Mouse (Mus musculus) hindbrain, embryonic 11.5 days (tissue): ENCODE measurements at regions not wholly inside any gene's neighbourhood (a gene's known extent, or its start where the extent isn't known, plus 50 kb on each side); places are given as distances from the start of the nearest gene placed in this dataset.

Experiments
- ATAC-seq: fragments of 200-750 bp; cut with Nextera tagmentation; 2 replicates; pipeline ENCODE4 v1.8.0; 2017; ENCODE audit warnings: mild to moderate bottlenecking, moderate TSS enrichment, moderate library complexity; ENCODE audit not compliant: low FRiP score
- DNase-seq: peaks from one replicate; pipeline ENCODE4 v3.0.0-alpha.2; 2015; ENCODE audit warnings: low spot score
- H3K27ac ChIP-seq: fragments of 300-500 bp; sonication (generic); 2 replicates; pipeline ENCODE4 v1.5.1; 2014; ENCODE audit warnings: mild to moderate bottlenecking, low read depth, low read length
- H3K27me3 ChIP-seq: fragments of 300-500 bp; sonication (generic); 2 replicates; pipeline ENCODE4 v1.6.1; 2014; ENCODE audit warnings: mild to moderate bottlenecking, low read length, moderate library complexity, mixed read lengths; ENCODE audit not compliant: control insufficient read depth, insufficient read depth
- H3K36me3 ChIP-seq: fragments of 300-500 bp; sonication (generic); 2 replicates; pipeline ENCODE4 v1.6.1; 2014; ENCODE audit warnings: mild to moderate bottlenecking, low read length, moderate library complexity, mixed read lengths; ENCODE audit not compliant: control insufficient read depth, insufficient read depth
- H3K4me1 ChIP-seq: fragments of 300-500 bp; sonication (generic); replicated peaks from 2 replicates; pipeline ENCODE4 v1.6.1; 2014; ENCODE audit warnings: low read length, mixed read lengths; ENCODE audit not compliant: control insufficient read depth, insufficient read depth
- H3K4me2 ChIP-seq: fragments of 300-500 bp; sonication (generic); replicated peaks from 2 replicates; pipeline ENCODE4 v1.6.1; 2014; ENCODE audit warnings: mild to moderate bottlenecking, low read depth, low read length
- H3K4me3 ChIP-seq: fragments of 300-500 bp; sonication (generic); 2 replicates; pipeline ENCODE4 v1.5.1; 2014; ENCODE audit warnings: low read depth, low read length
- H3K9ac ChIP-seq: fragments of 300-500 bp; sonication (generic); 2 replicates; pipeline ENCODE4 v1.6.1; 2014; ENCODE audit warnings: low read depth, low read length
- H3K9me3 ChIP-seq: fragments of 300-500 bp; sonication (generic); 2 replicates; pipeline ENCODE4 v1.6.1; 2016; ENCODE audit warnings: low read length; ENCODE audit not compliant: control insufficient read depth
- WGBS: fragments of 180-500 bp; shearing (Covaris S2); extraction: QIAGEN DNeasy Blood & Tissue Kit; methylation state at CpG from one replicate; pipeline ENCODE4 v1.1.7; 2014; 5-methylcytosine and 5-hydroxymethylcytosine counted together

DNA sequence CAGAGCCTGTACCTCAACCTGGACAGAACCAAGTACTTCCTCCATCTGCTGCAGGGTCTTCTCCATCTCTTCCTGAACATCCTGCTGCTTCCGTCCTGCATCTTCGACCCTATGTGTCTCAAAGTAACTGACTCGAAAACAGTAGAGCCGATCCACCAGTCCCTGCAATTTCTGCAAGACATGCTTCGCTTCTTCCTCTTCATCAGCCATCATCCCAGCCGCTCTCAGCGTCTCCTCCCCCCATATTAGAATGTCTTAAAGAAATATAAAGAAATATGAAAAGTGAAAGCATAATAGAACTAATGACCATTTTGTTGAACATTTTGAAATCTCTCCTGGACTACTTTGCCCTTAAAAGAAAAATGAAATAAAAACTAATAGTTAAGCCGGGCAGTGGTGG, 244.8 kb upstream of the Pitx2 start:
- DNase-seq: no peak
- no peak overlapping the region for H3K4me3 ChIP-seq
- H3K4me1 ChIP-seq: no peaks in the 10 kb centered on the region
- H3K9ac ChIP-seq: no peak overlapping the region
- no peaks in the 10 kb centered on the region for H3K9me3 ChIP-seq
- no peak overlapping the region for H3K27ac ChIP-seq
- no peaks in the 10 kb centered on the region for H3K27me3 ChIP-seq
- no peaks in the 10 kb centered on the region for H3K36me3 ChIP-seq
- WGBS: 93% methylated on average over 8 of the region's 8 CpGs
- ATAC-seq: no peak
- H3K4me2 ChIP-seq: no peak overlapping the region

DNA sequence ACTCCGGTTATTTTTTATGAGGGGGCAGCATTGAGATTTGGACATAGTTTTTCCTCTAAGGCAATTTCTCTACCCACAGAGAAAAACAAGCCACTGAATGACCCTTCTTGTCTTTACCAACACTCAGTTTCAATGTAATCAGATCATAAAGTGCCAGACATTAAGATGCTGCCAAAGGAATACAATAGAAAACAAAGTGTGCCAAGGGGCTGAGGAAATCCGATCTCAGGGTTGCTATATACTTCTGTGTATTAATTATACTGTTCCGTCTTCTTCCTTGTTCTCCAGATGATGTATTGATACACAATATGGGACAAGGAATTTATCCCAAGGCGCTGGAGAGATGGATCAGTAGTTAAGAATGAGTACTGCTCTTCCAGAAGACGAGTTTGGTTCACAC, 222.9 kb upstream of the Pitx2 start:
- H3K4me3 ChIP-seq: no peak overlapping the region
- no peak overlapping the region for H3K9ac ChIP-seq
- no peak overlapping the region for H3K27ac ChIP-seq
- DNase-seq: no peak
- ATAC-seq: no peak
- no peaks in the 10 kb centered on the region for H3K36me3 ChIP-seq
- WGBS: 88% methylated on average over 5 of the region's 5 CpGs
- H3K4me1 ChIP-seq: no peaks in the 10 kb centered on the region
- H3K9me3 ChIP-seq: no peaks in the 10 kb centered on the region
- no peaks in the 10 kb centered on the region for H3K27me3 ChIP-seq
- H3K4me2 ChIP-seq: no peak overlapping the region

DNA sequence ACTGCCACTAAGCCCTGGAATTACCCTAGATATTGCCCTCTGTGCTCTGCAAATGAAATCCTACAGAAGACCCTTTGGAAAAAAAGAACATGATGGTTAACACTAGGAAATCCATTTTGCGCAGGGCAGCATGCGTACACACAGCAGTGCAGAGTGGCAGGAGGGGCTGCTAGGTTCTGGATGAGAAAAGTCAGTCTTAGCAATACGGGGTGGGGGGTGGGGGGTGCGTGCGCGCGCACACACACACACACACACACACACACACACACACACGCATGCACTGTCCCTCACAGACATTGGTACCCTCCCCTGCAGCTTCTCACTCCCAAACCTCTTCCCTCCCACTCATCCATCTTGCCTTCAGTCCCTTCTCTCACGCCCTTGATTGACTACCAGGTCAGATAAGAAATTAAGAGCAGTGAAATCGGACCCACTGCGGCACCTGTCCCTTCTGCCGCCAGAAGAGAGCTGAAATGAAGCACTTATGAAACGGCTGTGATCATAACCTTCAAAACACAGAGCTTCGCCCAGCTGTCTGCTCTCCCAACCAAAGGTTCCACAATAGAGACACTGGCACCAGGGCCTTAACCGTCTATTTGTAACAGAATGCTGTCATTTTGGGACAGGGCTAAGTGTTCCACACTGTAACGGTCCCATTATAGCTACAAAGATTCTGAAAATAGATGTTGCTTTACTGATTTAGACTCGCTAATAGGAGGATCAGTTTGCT, 209.3 kb upstream of the Pitx2 start:
- H3K27ac ChIP-seq: no peak overlapping the region
- no peaks in the 10 kb centered on the region for H3K9me3 ChIP-seq
- no peaks in the 10 kb centered on the region for H3K4me1 ChIP-seq
- no peaks in the 10 kb centered on the region for H3K27me3 ChIP-seq
- H3K36me3 ChIP-seq: no peaks in the 10 kb centered on the region
- DNase-seq: no peak
- H3K9ac ChIP-seq: no peak overlapping the region
- no peak for ATAC-seq
- WGBS: 84% methylated on average over 13 of the region's 17 CpGs
- H3K4me2 ChIP-seq: no peak overlapping the region
- H3K4me3 ChIP-seq: no peak overlapping the region

DNA sequence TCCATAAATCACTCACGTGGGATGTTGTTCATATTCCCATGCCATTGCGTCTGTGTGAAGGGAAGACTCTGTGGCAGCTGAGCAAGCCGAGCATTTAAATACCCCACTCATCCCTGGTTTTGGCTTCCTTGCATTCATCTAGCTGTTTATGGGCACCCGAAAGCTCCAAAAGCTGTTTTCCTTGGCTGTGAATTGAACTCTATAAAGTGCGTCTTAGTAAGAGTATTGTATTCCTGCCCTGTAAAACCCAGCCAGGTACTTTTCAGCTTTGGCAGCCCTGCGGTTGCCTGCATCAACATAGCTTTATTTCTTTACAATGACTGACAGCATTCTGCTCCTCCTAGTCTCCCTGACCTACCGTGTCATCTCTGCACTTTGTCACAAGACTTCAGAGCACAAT, 196.8 kb upstream of the Pitx2 start:
- Histone ChIP-seq H3K4me2 (no peak overlapping the region), H3K4me1 (no peaks in the 10 kb centered on the region), H3K27me3 (no peaks in the 10 kb centered on the region), H3K9me3 (no peaks in the 10 kb centered on the region), H3K9ac (no peak overlapping the region), H3K27ac (no peak overlapping the region), H3K36me3 (no peaks in the 10 kb centered on the region), H3K4me3 (no peak overlapping the region)
- ATAC-seq (no peak), DNase-seq (no peak)
- WGBS: 57% methylated on average over 7 of the region's 7 CpGs

DNA sequence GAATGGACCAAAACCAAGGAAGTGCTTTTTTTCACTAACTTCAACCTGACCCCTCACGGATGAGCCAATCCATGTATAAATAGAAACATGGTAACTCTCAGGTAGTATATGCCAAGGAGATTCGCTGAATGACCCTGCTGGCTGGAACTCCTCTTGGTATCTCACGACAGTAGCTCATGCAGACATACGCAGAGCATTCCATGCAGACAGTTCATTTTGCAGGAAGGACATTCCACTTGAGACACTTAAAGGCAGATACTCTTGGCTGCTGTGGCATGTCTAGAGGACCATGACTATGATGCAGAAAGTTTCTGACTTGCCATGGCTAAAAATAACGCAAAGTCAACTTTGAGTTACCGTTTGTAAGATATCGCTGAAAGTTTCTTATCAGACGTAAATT, 195.6 kb upstream of the Pitx2 start:
- Histone ChIP-seq H3K4me3 (no peak overlapping the region), H3K36me3 (no peaks in the 10 kb centered on the region), H3K27me3 (no peaks in the 10 kb centered on the region), H3K4me1 (no peaks in the 10 kb centered on the region), H3K9me3 (no peaks in the 10 kb centered on the region), H3K27ac (no peak overlapping the region), H3K4me2 (no peak overlapping the region), H3K9ac (no peak overlapping the region)
- WGBS: 95% methylated on average over 8 of the region's 8 CpGs
- DNase-seq (no peak), ATAC-seq (no peak)

DNA sequence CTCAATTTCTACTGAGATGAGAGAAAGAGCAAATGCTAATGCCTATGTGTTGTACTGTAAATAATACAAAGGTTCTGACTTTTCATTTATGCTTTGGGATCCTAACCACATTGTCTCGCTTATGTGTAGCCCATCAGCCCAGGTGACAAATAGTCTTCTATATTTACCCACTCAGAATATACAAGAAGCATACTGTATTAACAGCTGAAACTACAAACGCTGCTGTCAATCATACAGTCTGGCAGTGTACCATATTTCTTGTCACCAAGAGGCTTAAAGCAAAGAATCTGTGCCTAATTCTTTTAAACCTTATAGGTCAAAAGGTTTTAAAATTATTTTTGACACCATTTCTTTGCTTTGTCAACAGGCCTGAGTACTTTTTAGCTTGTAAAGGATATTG, 160.8 kb upstream of the Pitx2 start:
- ATAC-seq (no peak), DNase-seq (no peak)
- no peak overlapping the region for H3K9ac ChIP-seq
- H3K9me3 ChIP-seq: no peaks in the 10 kb centered on the region
- no peaks in the 10 kb centered on the region for H3K4me1 ChIP-seq
- no peak overlapping the region for H3K4me2 ChIP-seq
- H3K27ac ChIP-seq: no peak overlapping the region
- H3K4me3 ChIP-seq: no peak overlapping the region
- no peaks in the 10 kb centered on the region for H3K27me3 ChIP-seq
- no peaks in the 10 kb centered on the region for H3K36me3 ChIP-seq
- WGBS: 94% methylated on average over 2 of the region's 2 CpGs

DNA sequence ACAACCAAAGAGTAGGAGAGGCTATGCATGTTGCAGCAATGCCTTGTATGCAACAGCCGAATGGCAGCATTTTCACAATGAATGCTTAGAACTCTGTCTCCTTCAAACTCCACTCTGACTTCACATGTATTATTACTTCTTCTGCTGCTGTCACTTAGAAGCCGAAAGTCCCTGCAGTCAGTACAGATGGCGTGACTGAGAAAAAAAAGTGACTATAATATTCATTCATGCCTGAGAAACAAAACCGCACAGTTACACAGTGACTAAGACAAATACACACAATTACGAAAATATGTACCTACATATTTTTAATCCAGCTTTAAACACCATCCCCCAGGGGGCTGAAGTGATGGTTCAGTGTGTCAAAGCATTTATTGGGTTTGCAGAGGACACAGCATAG, 154.8 kb upstream of the Pitx2 start:
- WGBS: 87% methylated on average over 5 of the region's 5 CpGs
- Histone ChIP-seq H3K4me1 (no peaks in the 10 kb centered on the region), H3K9ac (no peak overlapping the region), H3K4me3 (no peak overlapping the region), H3K4me2 (no peak overlapping the region), H3K27ac (no peak overlapping the region), H3K9me3 (no peaks in the 10 kb centered on the region), H3K27me3 (no peaks in the 10 kb centered on the region), H3K36me3 (no peaks in the 10 kb centered on the region)
- ATAC-seq (no peak), DNase-seq (no peak)

DNA sequence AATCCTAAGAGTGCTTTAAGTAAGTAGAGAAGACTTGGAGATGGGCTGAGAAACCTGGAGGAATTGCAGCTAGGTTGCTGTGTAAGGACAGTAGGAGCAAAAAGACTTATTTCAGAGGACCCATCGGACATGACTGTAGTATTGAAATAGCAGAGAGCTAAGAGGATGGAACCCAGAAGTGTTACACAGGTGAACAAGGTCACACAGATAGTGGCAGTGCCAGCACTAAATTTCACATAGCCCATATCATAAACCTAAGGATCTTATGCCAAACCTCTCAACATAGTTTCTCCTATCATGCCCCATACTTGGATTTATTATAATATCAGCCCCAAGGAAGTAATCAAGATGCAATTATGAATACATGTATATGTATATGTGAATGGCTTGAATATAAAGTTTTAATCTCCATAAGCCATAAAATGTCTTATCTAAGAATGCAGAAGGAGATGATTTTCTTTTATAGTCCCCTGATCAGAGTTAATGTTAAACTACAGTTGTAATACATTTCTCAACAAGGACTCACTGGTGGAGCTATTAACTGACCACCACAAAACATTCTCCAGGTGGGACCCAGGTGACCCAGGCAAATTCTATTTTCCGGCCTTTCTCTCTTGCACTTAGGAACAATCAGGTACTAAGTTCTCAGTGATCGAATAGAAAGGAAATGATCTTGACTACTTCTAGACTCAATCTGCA, 149.6 kb upstream of the Pitx2 start:
- ATAC-seq (no peak), DNase-seq (no peak)
- Histone ChIP-seq H3K27me3 (no peaks in the 10 kb centered on the region), H3K9ac (no peak overlapping the region), H3K4me2 (no peak overlapping the region), H3K27ac (no peak overlapping the region), H3K4me1 (no peaks in the 10 kb centered on the region), H3K4me3 (no peak overlapping the region), H3K36me3 (no peaks in the 10 kb centered on the region), H3K9me3 (no peaks in the 10 kb centered on the region)
- 95% methylated on average over 3 of the region's 3 CpGs for WGBS
